In the genomic region with DNA sequence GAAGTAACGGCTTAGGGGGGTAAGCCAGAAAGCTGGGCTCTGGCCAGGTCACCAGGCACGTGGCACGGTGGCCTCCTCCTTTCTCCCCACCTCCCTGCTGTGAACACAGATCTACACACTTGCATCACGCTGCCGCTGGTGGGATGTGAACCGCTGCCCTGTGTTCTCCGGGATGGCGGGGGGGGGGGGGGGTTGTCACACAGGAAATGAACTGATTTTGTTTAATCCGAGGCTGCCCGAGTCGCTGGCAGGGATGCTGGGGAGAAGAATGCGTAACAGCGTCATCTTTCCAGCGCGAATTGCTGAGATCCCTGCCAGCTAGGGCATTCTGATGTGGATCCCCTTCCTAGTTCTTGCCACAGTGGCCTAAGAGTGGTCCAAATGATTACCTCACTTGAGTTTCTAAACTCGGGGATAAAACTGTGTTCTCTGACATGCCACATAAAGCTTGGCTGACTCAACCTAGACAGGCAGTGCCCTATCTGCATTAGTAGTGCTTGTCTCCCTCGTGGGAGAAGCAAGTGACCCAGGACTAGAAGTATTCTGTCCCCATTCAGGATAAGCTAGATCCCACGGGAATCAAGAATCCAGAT, we compare ENCODE assay signal across 7 mouse cellular contexts. TPM values are rescaled to one million over a fixed set of nuclear protein-coding genes. Genes with fewer than 3 reads are reported as not detected.
DNase-seq lines count a peak whose midpoint lies in the region; ATAC-seq and TF ChIP-seq lines count a peak whose summit lies in the region.

No protein-coding gene starts in this region.

- H3K4me1 ChIP-seq in brown adipose tissue, adult 24 weeks (ENCODE audit: control insufficient read depth, insufficient read depth, insufficient read length, low read length) = no peaks in the 10 kb centered on the region
- H3K4me1 ChIP-seq in embryonic facial prominence, embryonic 10.5 days = peaks cover 22% of the 10 kb centered on the region
- H3K4me1 ChIP-seq in hindbrain, embryonic 10.5 days (replicated peaks) = peaks cover 27% of the 10 kb centered on the region
- H3K4me1 ChIP-seq in thymus, adult 2 months (replicated peaks; ENCODE audit: control insufficient read depth, insufficient read depth, low read length) = no peaks in the 10 kb centered on the region

- H3K36me3 ChIP-seq in embryonic facial prominence, embryonic 10.5 days (replicated peaks) = no peaks in the 10 kb centered on the region
- H3K36me3 ChIP-seq in hindbrain, embryonic 10.5 days = no peaks in the 10 kb centered on the region
- no peaks in the 10 kb centered on the region for H3K36me3 ChIP-seq in thymus, adult 2 months (ENCODE audit: control insufficient read depth, insufficient read depth, low read length)

- TF ChIP-seq POLR2A in thymus, adult 2 months (IDR thresholded peaks at IDR 0.05; ENCODE audit: control insufficient read depth, extremely low read depth, insufficient read depth, low read length, poor library complexity) = no peak

- peak; percentile 69 for ATAC-seq in megakaryocyte progenitor cell, adult 5-6 weeks (replicated peaks; ENCODE audit: poor library complexity)

- peaks cover 80% of the 10 kb centered on the region for H3K27me3 ChIP-seq in embryonic facial prominence, embryonic 10.5 days (replicated peaks; ENCODE audit: low read depth, poor library complexity, severe bottlenecking)
- peaks cover 83% of the 10 kb centered on the region for H3K27me3 ChIP-seq in hindbrain, embryonic 10.5 days (ENCODE audit: insufficient read depth, poor library complexity, severe bottlenecking)
- no peaks in the 10 kb centered on the region for H3K27me3 ChIP-seq in thymus, adult 2 months (ENCODE audit: control insufficient read depth, insufficient read depth, low read length)

- H3K9me3 ChIP-seq in embryonic facial prominence, embryonic 10.5 days = no peaks in the 10 kb centered on the region
- H3K9me3 ChIP-seq in hindbrain, embryonic 10.5 days = no peaks in the 10 kb centered on the region

- TF ChIP-seq CTCF in thymus, adult 2 months (IDR thresholded peaks at IDR 0.05; ENCODE audit: borderline replicate concordance, control insufficient read depth, extremely low read depth, insufficient read depth, low read length, poor library complexity) = no peak

- WGBS in embryonic facial prominence, embryonic 10.5 days = 0% methylated on average over 18 of the region's 18 CpGs
- under 1% methylated on average over 18 of the region's 18 CpGs for WGBS in hindbrain, embryonic 10.5 days
- 7% methylated on average over 18 of the region's 18 CpGs for WGBS in thymus, adult 2 months

- H3K27ac ChIP-seq in brown adipose tissue, adult 24 weeks (replicated peaks; ENCODE audit: low read depth, low read length) = no peak overlapping the region
- H3K27ac ChIP-seq in embryonic facial prominence, embryonic 10.5 days (replicated peaks) = no peak overlapping the region; the same call in 1 of the 2 replicates
- H3K27ac ChIP-seq in hindbrain, embryonic 10.5 days = peak overlapping the region; percentile 56; the same call in 1 of the 2 replicates
- H3K27ac ChIP-seq in thymus, adult 2 months (ENCODE audit: control insufficient read depth, insufficient read depth, low read length) = no peak overlapping the region

- 0 out of 2 replicates have a peak overlapping the region, but pooled peaks have one; percentile 6 for H3K4me3 ChIP-seq in brown adipose tissue, adult 24 weeks (ENCODE audit: insufficient read depth, low read depth, low read length)
- peak overlapping the region; percentile 46 for H3K4me3 ChIP-seq in embryonic facial prominence, embryonic 10.5 days
- H3K4me3 ChIP-seq in hindbrain, embryonic 10.5 days = peak overlapping the region; percentile 48
- no peak overlapping the region for H3K4me3 ChIP-seq in thymus, adult 2 months (ENCODE audit: control insufficient read depth, insufficient read depth, low read length)

- peak; percentile 30 for DNase-seq in embryonic facial prominence, embryonic 10.5 days (ENCODE audit: low spot score)
- DNase-seq in hindbrain, embryonic 10.5 days (ENCODE audit: low spot score) = peak; percentile 44
- DNase-seq in thymus, postnatal 36 days = no peak
- no peak for DNase-seq in thymus, adult 2 months
- no peak for DNase-seq in layer of hippocampus, adult 18-20 months (ENCODE audit: low spot score in 2 of 2)

RNA-seq across cellular contexts. Expression of gene Tshz3, which starts 18.0 kb away (rescaled TPM):
- polyA plus RNA-seq in brown adipose tissue, adult 24 weeks (2012; ENCODE audit: insufficient read depth, insufficient read length, missing spikeins) = 0.58 and 0.79 TPM in 2 replicates
- 4.0 and 5.0 TPM in 2 replicates for polyA plus RNA-seq in embryonic facial prominence, embryonic 10.5 days (2016; fragmentation: Nextera tagmentation; extraction: Ambion mirVana)
- 5.4 and 9.1 TPM in 2 replicates for polyA plus RNA-seq in hindbrain, embryonic 10.5 days (2016; fragmentation: Nextera tagmentation; extraction: Ambion mirVana)
- total RNA-seq in megakaryocyte progenitor cell, adult 5-6 weeks (2015) = 0.02 and 0.24 TPM in 2 replicates
- 0.27 TPM in 1 of 2 replicates, not detected in the other for total RNA-seq in megakaryocyte progenitor cell, adult 5-6 weeks (2017)
- 0.44 and 0.52 TPM in 2 replicates for polyA plus RNA-seq in thymus, adult 2 months (2012; rRNA removed)
- 10 to 100 TPM; 13.0 to 16.5 TPM for total RNA-seq in layer of hippocampus, adult 18-20 months (2021)

Comparison
In these comparisons a context has a peak if more than half of its experiments do, and no peak if none do; other contexts are left out.
1. DNase-seq: peak in embryonic facial prominence, embryonic 10.5 days (single experiment) and hindbrain, embryonic 10.5 days (single experiment); none in thymus, postnatal 36 days (0 of 2), thymus, adult 2 months (single experiment) and layer of hippocampus, adult 18-20 months (0 of 2).